Mouse (Mus musculus) heart, embryonic 10.5 days (tissue): ENCODE results near the gene Mrpl27. TPM values are rescaled to one million over a fixed set of nuclear protein-coding genes. Genes with fewer than 3 reads are reported as not detected.
"Not testable (repeated sequence)": the region's sequence is repeated elsewhere in the genome, so short reads cannot be mapped to it uniquely, and the experiment has no call there.

Experiments
- DNase-seq: peaks from one replicate; pipeline ENCODE4 v3.0.0-alpha.2; 2017; ENCODE audit warnings: low spot score
- H3K27ac ChIP-seq: fragments of 300-500 bp; sonication (generic); 2 replicates; pipeline ENCODE4 v1.5.1; 2016; ENCODE audit warnings: mild to moderate bottlenecking
- H3K27me3 ChIP-seq: fragments of 300-500 bp; sonication (generic); 2 replicates; pipeline ENCODE4 v1.6.1; 2016; ENCODE audit warnings: mild to moderate bottlenecking; ENCODE audit not compliant: poor library complexity, insufficient read depth, severe bottlenecking
- H3K36me3 ChIP-seq: fragments of 300-500 bp; sonication (generic); 2 replicates; pipeline ENCODE4 v1.6.1; 2016; ENCODE audit warnings: mild to moderate bottlenecking, moderate library complexity
- H3K4me1 ChIP-seq: fragments of 300-500 bp; sonication (generic); 2 replicates; pipeline ENCODE4 v1.6.1; 2016; ENCODE audit warnings: mild to moderate bottlenecking
- H3K4me3 ChIP-seq: fragments of 300-500 bp; sonication (generic); 2 replicates; pipeline ENCODE4 v1.5.1; 2016; ENCODE audit warnings: mild to moderate bottlenecking, moderate library complexity
- H3K9me3 ChIP-seq: fragments of 300-500 bp; sonication (generic); 2 replicates; pipeline ENCODE4 v1.6.1; 2016; ENCODE audit warnings: mild to moderate bottlenecking, moderate library complexity
- WGBS: fragments of 180-500 bp; shearing (Covaris S2); methylation state at CpG from one replicate; pipeline ENCODE4 v1.1.7; 2016; 5-methylcytosine and 5-hydroxymethylcytosine counted together
- polyA plus RNA-seq: library from polyadenylated mRNA; unstranded; fragments of >200 nt; fragmentation: Nextera tagmentation; extraction: Ambion mirVana; gene quantifications from 2 replicates; pipeline ENCODE4 v1.2.1, GENCODE M21; 2016

Gene Mrpl27
- polyA plus RNA-seq, 1 experiment from 2014 or later: 141 TPM

DNA sequence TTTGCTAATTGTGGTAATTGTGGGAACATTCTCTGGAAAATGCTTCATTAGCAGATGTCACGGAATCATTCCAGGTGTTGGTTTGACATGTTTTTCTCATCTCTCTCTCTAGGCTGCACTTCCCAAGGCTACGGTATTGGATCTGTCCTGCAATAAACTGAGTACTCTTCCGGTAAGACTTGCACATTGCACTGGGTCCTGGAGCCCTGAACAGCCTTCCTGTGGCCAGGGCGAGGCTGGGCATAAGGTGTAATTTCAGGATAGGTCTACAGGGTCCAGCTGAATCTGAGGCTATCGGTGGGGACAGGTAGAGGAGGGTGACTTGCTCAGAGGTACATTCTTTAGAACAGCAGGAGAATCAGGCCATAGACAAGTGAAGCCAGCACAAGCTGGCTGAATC, 21.6 kb upstream of the Mrpl27 start:
- whole genome bisulfite sequencing: 94% methylated on average over 5 of the region's 5 CpGs
- Histone ChIP-seq H3K36me3 (peaks cover 58% of the 10 kb centered on the region), H3K27me3 (no peaks in the 10 kb centered on the region)

GRCm38 (mm10) chr11:94632988-94633387, 20.6 kb upstream of the Mrpl27 start:
- peaks cover 7% of the 10 kb centered on the region; the same call in 1 of the 2 replicates for H3K4me1 ChIP-seq
- no peak overlapping the region for H3K4me3 ChIP-seq
- no peak for DNase-seq
- H3K27me3 ChIP-seq: no peaks in the 10 kb centered on the region
- no peaks in the 10 kb centered on the region for H3K9me3 ChIP-seq
- H3K36me3 ChIP-seq: peaks cover 68% of the 10 kb centered on the region
- no peak overlapping the region for H3K27ac ChIP-seq
- WGBS: 87% methylated on average over 8 of the region's 8 CpGs

More for the DNA sequence above, 21.6 kb upstream of the Mrpl27 start:
- DNase-seq: no peak
- H3K4me3 ChIP-seq: no peak overlapping the region
- peaks cover 7% of the 10 kb centered on the region; the same call in 1 of the 2 replicates for H3K4me1 ChIP-seq
- H3K27ac ChIP-seq: no peak overlapping the region
- no peaks in the 10 kb centered on the region for H3K9me3 ChIP-seq

GRCm38 (mm10) chr11:94634431-94634830, 19.1 kb upstream of the Mrpl27 start:
- Histone ChIP-seq H3K4me3 (no peak overlapping the region), H3K27ac (no peak overlapping the region), H3K4me1 (peaks cover 7% of the 10 kb centered on the region; the same call in 1 of the 2 replicates), H3K27me3 (no peaks in the 10 kb centered on the region), H3K36me3 (peaks cover 83% of the 10 kb centered on the region), H3K9me3 (no peaks in the 10 kb centered on the region)
- WGBS: 93% methylated on average over 5 of the region's 5 CpGs
- DNase-seq: no peak

DNA sequence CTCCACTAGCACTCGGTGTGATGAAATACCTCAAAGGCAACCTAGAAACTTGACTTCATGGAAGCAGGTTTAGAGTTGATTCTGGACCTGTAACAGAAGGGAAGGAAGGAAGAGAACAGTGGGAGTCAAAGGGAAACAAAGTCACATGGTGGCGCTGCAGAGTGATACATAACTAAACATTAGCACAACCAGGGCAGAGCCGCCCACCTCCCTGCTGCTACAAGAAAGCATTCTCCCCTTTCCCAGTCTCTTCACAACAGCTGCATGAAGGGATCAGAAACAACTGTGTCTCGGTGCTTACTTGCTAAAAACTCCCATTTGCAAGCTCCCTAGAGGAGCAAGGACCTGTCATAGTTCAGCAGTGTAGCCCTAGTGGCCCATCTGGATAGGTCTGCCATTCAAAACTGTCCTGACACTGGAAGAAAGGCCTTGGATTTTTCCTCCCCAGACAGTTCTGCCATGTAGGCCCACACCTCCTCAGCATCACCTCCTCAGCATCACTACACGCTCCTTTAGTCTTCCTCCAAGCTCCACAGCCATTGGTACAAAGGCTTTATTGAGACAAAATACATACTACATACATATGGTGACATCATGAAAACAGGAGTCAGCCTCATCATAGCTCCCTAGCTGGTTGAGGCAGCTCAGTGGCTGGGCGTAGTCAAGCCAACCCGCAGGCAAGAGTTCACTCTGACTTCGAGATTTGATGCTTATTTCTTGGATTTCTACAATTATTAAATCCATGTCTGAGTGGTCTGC, 8.9 kb upstream of the Mrpl27 start:
- no peaks in the 10 kb centered on the region for H3K4me1 ChIP-seq
- H3K4me3 ChIP-seq: no peak overlapping the region
- H3K27ac ChIP-seq: no peak overlapping the region
- DNase-seq: no peak
- peaks cover 91% of the 10 kb centered on the region for H3K36me3 ChIP-seq
- H3K27me3 ChIP-seq: no peaks in the 10 kb centered on the region
- WGBS: 86% methylated on average over 8 of the region's 8 CpGs
- no peaks in the 10 kb centered on the region for H3K9me3 ChIP-seq

- Histone ChIP-seq H3K9me3 (no peaks in the 10 kb centered on the region), H3K36me3 (peaks cover 88% of the 10 kb centered on the region)
- WGBS: 95% methylated on average over 4 of the region's 4 CpGs
Observed at GRCm38 (mm10) chr11:94646457-94646856, 7.1 kb upstream of the Mrpl27 start.

GRCm38 (mm10) chr11:94651241-94651640, 2.3 kb upstream of the Mrpl27 start:
- not testable (repeated sequence) for DNase-seq, H3K4me3 ChIP-seq, H3K9me3 ChIP-seq, H3K27me3 ChIP-seq, H3K27ac ChIP-seq
- H3K4me1 ChIP-seq: peaks cover 12% of the 10 kb centered on the region; the same call in 1 of the 2 replicates
- peaks cover 47% of the 10 kb centered on the region for H3K36me3 ChIP-seq
- 97% methylated on average over 5 of the region's 7 CpGs for WGBS

More at GRCm38 (mm10) chr11:94646457-94646856, 7.1 kb upstream of the Mrpl27 start:
- DNase-seq: no peak
- Histone ChIP-seq H3K27me3 (no peaks in the 10 kb centered on the region), H3K27ac (no peak overlapping the region), H3K4me3 (no peak overlapping the region), H3K4me1 (no peaks in the 10 kb centered on the region)

GRCm38 (mm10) chr11:94652973-94653372, 594 bp upstream of the Mrpl27 start:
- peaks cover 12% of the 10 kb centered on the region; the same call in 1 of the 2 replicates for H3K4me1 ChIP-seq
- peak overlapping the region; percentile 77 for H3K4me3 ChIP-seq
- H3K27me3 ChIP-seq: no peaks in the 10 kb centered on the region
- peaks cover 45% of the 10 kb centered on the region for H3K36me3 ChIP-seq
- peak overlapping the region; percentile 99; the same call in 1 of the 2 replicates for H3K27ac ChIP-seq
- no peak for DNase-seq
- H3K9me3 ChIP-seq: no peaks in the 10 kb centered on the region
- 42% methylated on average over 8 of the region's 8 CpGs for WGBS

DNA sequence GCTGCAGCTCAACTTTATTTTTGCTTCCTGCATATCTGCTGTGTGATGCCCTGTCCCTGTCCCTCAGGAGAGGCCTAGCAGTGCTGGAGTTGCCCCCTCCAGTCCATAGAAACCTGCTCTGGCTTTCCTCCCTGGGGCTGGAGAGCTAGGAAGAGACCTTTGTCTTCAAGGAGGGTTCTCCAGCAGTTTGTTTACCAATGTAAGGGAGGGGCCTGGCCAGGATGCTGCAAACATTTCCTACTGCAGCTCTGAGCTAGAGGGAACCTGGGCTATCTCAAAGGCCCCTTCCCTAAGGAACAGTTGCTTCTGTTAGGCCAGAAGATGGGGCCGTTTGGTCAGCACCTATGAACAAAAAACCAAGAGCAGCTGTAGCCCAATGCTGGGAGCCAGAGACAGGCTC, 7.8 kb downstream of the Mrpl27 start:
- peaks cover 92% of the 10 kb centered on the region for H3K36me3 ChIP-seq
- 0 out of 2 replicates have a peak, but pooled peaks cover 4% of the 10 kb centered on the region for H3K4me1 ChIP-seq
- no peak overlapping the region for H3K27ac ChIP-seq
- no peak for DNase-seq
- H3K4me3 ChIP-seq: no peak overlapping the region
- H3K27me3 ChIP-seq: no peaks in the 10 kb centered on the region
- no peaks in the 10 kb centered on the region for H3K9me3 ChIP-seq
- WGBS: 50% methylated on average over 1 of the region's 1 CpGs

DNA sequence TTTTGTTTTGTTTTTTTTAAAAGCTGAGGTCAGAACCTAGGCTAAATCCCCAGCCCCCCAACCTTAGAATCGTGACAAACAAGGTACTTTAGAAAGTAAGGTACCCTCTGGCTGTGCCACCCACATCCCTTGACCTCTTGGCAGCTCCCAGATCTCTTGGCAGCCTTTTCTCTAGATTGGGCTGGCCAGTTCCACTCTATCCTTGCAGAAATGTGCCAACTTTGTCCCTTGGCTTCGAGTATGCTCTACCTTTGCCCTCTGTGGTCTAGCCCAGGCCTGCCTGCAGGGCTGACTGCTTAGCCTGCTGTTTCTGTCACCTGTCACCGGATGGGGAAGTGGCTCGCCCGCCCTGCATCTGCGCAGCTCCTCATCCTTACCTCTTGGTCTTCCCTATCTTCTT, 11.7 kb downstream of the Mrpl27 start:
- Histone ChIP-seq H3K36me3 (peaks cover 96% of the 10 kb centered on the region), H3K9me3 (no peaks in the 10 kb centered on the region), H3K4me1 (0 out of 2 replicates have a peak, but pooled peaks cover 4% of the 10 kb centered on the region), H3K27me3 (no peaks in the 10 kb centered on the region), H3K4me3 (no peak overlapping the region), H3K27ac (no peak overlapping the region)
- DNase-seq: no peak
- 86% methylated on average over 6 of the region's 6 CpGs for WGBS

GRCm38 (mm10) chr11:94674984-94675383, 21.4 kb downstream of the Mrpl27 start:
- WGBS: 83% methylated on average over 5 of the region's 5 CpGs
- no peak overlapping the region for H3K27ac ChIP-seq
- H3K9me3 ChIP-seq: no peaks in the 10 kb centered on the region
- no peaks in the 10 kb centered on the region for H3K27me3 ChIP-seq
- H3K36me3 ChIP-seq: peaks cover 12% of the 10 kb centered on the region
- H3K4me1 ChIP-seq: peaks cover 39% of the 10 kb centered on the region
- DNase-seq: no peak
- no peak overlapping the region for H3K4me3 ChIP-seq

GRCm38 (mm10) chr11:94675446-94675845, 21.9 kb downstream of the Mrpl27 start:
- H3K9me3 ChIP-seq: no peaks in the 10 kb centered on the region
- H3K27me3 ChIP-seq: no peaks in the 10 kb centered on the region
- 72% methylated on average over 5 of the region's 5 CpGs for WGBS
- no peak overlapping the region for H3K27ac ChIP-seq
- H3K36me3 ChIP-seq: peaks cover 7% of the 10 kb centered on the region
- no peak overlapping the region for H3K4me3 ChIP-seq
- no peak for DNase-seq
- H3K4me1 ChIP-seq: peaks cover 39% of the 10 kb centered on the region

DNA sequence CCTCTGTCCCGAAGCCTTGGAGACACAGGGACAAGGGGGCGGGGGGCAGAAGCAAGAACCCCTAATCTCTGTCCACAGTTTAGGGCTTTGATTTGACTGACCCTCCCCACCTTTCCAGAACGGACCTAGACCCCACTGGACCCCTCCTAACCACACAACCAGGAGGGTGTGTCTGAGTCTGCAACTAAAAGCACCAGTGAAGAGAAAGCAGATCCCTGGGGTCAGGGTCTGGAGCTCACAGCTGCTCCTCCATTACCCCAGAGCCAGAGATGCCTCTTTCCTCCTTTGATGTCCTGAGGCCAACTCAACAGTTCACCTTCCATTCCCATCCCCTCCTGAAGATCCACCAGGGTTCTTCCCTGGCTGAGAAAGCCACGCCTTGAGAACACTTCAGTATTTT, 22.7 kb downstream of the Mrpl27 start:
- Histone ChIP-seq H3K27me3 (no peaks in the 10 kb centered on the region), H3K4me1 (peaks cover 39% of the 10 kb centered on the region), H3K27ac (peak overlapping the region; percentile 95), H3K4me3 (peak overlapping the region; percentile 98), H3K36me3 (0 out of 2 replicates have a peak, but pooled peaks cover 3% of the 10 kb centered on the region), H3K9me3 (no peaks in the 10 kb centered on the region)
- no peak for DNase-seq
- WGBS: 52% methylated on average over 4 of the region's 4 CpGs

DNA sequence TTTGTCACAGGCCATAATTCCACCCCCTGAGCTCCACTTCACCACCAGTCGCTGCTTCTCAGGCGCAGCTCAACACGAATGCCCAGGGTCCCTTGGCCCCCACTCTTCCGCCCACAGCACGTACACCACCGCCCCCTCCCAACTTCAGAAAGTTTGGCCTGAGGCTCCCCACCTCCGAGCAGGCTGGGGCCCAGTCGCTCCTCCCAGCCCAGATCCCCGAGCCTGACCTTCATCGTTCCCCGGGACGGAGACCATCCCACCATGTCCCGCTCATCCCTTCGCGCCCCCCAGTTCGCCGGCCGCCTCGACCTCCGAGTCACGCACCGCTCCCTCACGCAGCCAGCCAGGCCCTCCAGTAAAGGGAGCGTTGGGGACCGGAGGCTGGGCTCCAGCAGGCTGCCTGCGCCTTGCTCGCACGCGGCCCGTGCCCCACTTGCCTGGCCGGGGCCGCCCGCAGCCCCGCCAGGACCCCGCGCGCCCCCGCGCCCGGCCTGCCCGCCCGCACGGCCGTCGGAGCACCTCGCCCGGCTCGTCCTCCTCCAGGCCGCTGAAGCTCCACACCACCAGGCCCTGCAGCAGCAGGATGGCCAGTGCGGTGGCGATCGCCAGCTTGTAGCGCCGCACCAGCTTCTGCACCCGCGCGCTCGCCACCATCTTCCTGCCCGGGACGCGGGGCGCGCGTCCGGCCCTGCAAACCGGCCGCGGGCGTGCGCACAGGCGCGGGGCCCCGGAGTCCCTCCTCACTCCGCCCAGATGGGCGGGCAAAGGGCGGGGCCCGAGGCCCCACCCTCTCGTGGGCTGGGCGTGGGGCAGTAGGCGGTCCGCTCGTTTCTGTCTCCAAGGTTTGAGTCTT, 23.4 kb downstream of the Mrpl27 start, which contains the start of gene Xylt2:
Gene Xylt2 (minus strand): TSS at position 762 of the 853 bp plus-strand sequence.
- peak within 1 kb of the TSS; percentile 98 for H3K4me3 ChIP-seq

More for the DNA sequence above, 23.4 kb downstream of the Mrpl27 start, which contains the start of gene Xylt2:
- peak; percentile 94 for DNase-seq
- Histone ChIP-seq H3K27me3 (no peaks in the 10 kb centered on the region), H3K9me3 (no peaks in the 10 kb centered on the region), H3K27ac (peak within 1 kb of the TSS; percentile 95), H3K4me1 (peaks cover 39% of the 10 kb centered on the region), H3K36me3 (0 out of 2 replicates have a peak, but pooled peaks cover 3% of the 10 kb centered on the region)
- WGBS: under 1% methylated on average over 82 of the region's 82 CpGs
